Mouse (Mus musculus): Measurements from ENCODE around the gene Bhmt2.

Gene Bhmt2

DNA sequence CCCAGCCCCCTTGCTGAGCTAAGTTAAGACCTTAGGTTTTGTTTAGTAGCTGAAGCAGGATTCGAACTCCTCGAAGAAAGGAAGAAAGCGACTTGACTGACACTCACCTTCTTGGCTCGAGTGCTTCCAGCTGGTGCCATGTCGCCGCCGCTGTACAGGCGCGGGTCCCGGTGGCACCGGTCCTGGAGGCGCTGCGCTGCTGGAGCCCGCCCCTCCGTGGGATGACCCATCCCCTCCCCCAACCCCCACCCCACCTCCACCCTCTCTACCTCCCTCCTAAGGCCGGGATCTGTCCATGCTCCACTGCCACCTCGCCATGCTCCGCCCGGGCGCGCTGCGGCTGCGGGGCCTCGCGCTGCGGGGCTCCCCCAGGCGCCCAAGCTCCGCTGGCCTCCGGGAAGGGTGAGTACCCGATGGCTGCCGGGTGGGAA lies at the start of gene Bhmt2, which contains the start of gene Dmgdh:
Gene Bhmt2 (minus strand): TSS at position 172 of the 431 bp plus-strand sequence.
Gene Dmgdh (plus strand): TSS at position 303 of the 431 bp plus-strand sequence.
- DNase-seq: no peak

DNA sequence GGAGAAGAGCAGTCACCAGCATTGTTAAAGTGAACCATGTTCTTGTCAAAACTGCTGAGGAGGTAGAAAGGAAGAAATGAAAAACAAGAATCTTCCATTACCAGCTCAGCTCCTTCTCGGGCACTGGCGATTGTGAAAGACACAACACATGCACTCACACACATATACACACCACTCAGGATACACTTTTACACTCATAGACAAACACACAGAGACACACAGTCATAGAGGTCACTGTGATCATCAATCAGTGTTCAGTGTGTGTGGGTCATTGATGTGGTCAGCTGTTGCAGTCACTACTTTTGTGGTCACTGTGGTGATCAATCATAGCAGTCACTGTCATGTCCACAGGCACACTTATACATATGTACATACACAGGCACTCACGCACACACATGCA lies 49.4 kb upstream of the Bhmt2 start:
- no peak for DNase-seq

DNA sequence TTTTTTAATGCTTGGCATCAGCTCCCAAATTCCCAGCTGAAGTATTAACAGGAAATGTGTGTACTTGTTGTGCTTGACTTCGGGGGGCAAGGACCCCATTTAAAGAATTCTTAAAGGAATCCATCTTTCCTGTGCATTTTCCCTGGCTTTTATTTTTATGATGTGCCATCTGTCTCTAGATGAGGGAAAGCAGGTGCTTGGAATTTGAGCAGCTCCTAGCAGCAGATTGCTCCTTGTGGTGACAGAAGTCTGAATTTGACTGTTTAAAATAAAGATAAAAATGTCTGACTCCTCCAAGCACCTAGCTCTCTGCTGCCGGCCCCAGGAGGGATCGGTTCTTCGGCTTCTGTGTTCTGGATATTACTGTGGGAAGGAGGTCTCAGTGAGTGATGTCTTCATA lies 47.8 kb upstream of the Bhmt2 start:
- DNase-seq: no peak

DNA sequence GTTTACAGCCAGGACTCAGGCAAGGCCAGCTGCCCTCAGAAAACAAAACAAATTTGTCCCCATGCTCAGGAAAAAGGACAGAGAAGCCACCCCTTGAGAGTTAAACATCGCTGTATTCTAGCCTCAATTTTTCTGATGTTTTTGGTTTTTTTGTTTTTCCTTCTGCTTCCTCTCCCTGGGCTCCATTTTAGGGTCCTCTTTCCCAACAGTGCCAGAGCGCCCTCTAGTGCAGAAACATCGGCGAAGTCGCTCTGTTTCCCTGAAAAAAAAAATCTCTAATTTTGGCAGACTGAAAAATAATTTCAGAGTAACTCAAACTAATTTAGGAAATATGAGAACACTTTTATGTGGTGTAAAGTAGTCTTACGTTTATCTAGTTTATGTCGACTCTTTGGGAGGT lies 44.8 kb upstream of the Bhmt2 start:
- DNase-seq: peak; percentile 54

DNA sequence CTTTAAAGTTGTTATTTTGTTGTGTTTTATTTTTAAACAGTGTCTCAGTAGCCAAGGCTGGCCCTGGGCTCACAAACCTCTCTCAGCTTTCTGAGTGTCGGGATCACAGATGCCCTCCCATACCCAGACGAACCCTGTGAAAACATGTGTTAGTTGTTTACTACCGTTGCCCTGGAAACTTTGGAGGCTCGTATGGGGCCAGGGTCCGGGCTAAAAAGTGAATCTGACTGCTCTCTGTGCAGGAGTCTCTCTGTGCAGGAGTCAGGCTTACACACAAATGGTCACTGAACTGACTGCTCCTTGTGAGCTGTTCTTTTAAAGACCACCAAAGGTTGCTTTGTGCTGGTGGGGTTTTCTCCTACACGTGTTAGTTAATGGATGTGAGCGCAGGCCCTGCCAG lies 43.0 kb upstream of the Bhmt2 start:
- no peak for DNase-seq

DNA sequence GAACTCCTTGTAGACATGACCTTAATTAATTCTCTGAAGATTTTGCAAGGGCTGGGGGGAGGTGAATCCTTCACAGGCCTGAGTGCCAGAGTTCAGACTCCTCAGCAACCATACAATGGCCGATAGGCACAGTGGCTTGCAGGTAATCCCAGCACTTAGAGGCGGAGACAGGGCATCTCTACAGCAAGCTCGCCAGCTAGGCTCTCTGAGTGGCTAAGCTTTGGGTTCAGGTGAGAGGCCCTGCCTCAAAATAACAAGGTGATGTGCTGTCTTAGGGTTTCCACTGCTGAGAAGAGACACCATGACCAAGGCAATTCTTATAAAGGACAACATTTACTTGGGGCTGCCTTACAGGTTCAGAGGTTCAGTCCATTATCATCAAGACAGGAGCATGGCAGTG lies 39.7 kb upstream of the Bhmt2 start:
- no peak for DNase-seq

DNA sequence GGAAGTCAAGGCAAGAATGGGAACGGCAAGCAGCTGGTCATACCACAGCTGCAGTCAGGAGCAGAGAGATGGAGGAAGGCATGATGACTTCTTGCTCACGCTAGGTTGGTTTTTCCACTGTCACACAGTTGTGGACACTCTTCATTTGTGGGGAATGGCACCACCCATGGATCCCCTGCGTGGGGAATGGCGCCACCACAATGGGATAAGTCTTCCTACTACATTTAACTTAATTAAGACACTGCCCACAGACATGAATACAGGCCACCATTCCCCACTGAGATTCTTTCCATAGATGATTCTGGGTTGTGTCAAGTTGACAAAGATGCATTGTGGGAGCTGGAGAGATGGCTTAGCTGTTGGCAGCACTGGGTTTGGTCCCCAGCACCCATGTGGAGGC lies 38.3 kb upstream of the Bhmt2 start:
- no peak for DNase-seq

DNA sequence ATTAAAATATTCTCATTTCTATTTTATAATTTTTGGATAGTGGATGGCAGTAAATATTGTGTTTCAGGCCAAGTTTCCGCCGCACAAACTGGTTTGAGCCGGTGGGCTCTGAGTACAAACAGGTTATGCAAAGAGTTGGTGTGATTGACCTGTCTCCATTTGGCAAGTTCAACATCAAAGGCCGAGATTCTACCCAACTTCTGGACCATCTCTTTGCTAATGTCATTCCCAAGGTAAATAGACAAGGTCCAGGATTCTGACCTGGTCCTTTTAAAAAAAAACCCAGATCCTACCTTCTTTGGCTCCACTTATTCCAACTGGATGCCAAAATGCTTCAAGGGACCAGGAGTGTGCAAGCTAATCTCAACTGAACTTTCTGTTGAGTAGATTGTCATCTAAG lies 37.1 kb upstream of the Bhmt2 start:
- no peak for DNase-seq

DNA sequence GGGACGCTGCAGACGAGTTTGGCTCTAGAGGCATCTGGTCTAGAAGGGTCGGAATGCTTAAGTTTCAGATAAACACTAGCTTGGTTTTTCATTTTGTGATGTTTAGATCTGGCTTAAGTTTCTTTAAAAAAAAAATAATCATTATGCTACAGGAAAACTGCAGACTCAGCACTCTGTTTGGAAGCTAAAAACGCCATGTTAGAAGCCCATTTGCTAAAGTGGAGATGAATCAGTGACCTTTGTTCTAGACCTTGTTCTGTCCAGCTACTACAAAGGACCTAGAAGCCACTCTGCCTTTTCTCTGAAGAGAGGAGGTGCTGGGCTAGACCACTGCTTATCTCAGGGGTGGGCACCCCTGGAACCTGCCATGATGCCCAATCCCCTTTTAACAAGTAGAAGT lies 36.2 kb upstream of the Bhmt2 start:
- no peak for DNase-seq

DNA sequence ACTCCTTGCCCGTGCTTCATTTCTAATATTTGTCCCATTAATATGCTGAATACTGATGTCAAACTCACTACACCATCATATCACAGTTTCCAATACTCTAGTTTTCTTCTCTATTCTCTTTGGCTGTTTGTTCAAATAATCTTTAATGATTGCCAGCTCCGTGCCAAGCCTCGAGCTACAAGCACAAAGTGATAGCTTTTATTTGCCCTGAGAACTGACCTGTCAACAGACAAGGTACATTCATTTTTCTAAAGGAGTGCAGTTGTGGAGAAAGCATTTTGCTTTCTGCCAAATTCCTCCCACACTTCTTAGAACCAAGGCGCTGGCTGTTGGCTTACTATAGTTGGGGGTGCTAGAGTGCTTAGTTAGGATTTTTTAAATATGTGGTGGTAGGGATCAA lies 33.2 kb upstream of the Bhmt2 start:
- DNase-seq: no peak

DNA sequence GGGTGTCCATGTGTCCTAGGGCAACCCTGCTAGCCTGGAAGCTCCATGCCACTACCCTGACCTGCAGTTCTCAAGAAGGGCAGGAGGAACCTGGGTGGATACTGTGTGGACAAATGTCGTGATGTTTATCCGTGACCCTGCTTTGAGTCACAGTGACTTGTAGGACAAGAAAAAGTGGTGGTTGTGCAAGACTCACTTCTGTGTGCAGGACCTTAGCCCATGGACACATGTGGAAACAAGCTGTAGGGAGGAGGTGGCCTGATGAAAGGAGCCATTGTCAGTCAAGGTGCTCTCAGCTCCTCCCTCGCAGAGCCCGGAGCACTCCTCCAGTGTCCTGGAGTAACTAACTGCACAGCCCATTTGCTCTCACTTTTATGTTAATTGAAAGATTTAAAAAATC lies 31.6 kb upstream of the Bhmt2 start:
- DNase-seq: no peak

DNA sequence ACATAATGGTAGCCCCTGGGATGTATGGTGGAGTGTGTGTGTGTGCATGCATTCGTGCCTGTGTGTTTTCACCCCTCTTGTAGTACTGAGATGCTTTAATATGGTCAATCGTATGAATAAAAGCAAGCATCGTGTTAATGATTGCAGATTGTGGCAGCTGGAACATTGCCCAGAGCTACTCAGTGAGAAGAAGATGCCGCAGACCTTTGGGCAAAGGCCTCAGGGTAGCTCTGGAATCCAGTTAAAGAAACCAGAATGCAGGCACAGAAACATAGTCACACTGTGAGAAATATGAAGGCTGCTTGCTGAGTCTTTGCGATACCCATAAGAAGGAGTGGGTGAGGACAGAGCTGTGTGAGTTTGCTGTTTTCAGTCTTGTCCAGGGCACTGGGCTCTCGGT lies 24.8 kb upstream of the Bhmt2 start:
- no peak for DNase-seq

DNA sequence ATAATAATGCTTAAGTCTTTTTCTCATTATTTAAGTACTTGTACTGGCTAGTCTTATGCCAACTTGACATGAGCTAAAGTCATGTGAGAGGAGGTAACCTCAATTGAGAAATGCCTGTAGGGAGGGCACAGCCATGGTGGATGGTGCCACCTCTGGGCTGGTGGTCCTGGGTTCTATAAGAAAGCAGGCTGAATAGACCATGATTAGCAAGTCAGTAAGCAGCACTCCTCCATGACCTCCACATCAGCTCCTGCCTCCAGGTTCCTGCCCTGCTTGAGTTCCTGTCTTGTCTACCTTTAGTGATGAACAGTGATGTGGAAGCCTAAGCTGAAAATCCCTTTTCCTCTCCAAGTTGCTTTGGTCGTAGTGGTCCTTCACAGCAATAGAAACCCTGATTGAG lies 16.7 kb upstream of the Bhmt2 start:
- DNase-seq: no peak

DNA sequence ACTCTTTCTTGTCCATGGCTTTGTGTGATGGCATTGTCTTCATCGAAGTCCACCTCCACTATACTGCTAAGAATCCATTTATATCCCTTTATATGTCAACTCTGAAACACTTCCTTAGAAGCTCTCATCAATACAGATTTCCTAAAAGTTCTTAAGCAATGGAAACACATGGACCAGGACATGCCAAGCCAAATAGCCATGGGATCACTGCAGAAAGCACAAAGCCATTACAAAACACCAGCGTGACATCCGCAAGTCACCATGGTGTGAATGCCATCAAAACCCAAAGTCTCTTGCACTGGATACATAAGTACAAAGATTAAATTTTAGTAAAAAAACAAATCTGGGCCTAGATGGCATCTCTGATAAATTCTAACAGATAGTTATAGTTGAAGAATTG lies 15.5 kb upstream of the Bhmt2 start:
- DNase-seq: no peak

DNA sequence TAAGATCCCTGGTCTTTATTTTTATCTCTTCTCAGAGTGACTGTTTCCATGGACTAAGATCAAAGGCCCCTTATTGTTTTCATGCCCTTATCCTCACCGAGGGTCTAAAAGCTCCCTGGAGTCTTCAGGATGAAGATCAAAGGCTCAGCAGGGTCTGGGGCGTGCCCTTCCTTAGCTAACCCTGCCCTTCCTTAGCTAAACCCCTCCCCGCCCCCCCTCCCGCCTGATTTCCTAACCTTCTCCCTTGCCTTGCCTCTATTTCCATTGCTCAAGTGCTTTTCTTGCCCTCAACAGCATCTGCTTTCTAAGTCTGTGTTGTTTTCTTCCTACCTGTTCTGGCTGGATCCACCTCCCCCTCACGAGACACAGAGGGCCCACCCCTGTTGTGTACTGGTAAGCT lies 13.2 kb upstream of the Bhmt2 start:
- no peak for DNase-seq

DNA sequence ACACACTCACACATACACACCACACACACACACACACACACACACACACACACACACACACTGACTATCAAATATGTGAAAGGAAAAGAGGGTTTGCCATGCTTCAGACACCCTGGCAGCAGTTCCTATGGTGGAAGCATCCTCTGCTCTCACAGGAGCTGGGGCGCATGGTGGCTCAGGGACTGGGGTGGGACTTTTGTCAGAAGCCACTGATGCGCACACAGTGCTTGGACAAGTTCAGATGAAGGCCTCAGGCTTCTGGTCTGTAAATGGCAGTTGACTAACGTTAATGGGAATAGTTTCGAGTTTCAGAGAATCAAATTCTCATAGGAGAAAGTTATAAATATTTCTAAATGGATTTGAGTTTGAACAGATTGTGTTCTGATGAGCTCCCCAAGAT lies 11.1 kb upstream of the Bhmt2 start:
- DNase-seq: no peak

DNA sequence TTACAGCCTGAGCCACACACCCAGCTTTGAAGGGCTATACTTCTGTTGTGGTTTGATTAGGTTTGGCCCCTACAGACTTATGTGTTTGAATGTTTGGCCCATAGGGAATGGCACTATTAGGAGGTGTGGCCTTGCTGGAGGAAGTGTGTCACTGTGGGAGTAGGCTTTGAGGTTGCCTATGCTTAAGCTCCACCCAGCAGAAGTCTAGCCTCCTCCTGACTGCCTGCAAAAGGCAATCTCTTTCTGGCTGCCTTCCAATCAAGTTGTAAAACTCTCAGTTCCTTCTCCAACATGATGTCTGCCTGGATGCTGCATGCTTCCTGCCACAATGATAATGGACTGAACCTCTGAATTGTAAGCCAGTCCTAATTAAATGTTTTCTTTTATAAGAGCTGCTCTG lies 9.2 kb upstream of the Bhmt2 start:
- DNase-seq: no peak

DNA sequence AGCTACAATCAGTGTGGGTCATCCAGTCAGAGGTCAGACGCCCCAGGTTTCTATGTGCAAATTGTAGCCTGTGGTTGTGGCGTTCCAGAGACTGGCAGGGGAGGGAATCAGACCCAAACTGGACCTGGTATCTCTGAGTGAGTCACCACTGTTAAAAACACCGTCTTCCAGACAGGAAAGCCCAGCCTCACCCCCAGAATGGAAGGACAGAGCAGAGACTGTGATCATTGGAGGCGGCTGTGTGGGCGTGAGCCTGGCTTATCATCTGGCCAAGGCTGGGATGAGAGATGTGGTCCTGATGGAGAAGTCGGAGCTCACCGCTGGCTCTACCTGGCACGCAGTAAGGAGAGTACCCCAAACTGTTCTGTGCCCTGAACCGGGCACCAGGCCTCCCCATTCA lies 2.8 kb upstream of the Bhmt2 start:
- no peak for DNase-seq

DNA sequence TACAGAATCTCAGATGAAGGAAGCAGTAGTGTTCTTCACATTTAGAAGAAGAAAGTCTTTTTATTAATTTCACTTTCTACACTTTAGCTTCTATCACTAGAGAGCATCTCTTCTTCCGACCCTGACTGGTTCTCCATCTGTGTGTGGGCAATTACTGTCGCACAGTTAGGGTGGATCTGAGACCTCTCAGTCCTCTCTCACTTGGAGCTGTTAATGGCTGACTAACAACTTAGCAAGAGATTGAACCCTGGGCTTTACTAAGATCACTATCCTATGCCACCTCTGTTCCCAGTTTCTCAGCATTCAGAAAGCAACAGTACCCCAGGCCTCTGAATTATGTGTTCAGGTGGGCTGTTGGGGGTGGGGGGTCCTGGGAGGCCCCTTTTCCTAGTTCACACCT lies 806 bp downstream of the Bhmt2 start:
- DNase-seq: no peak

DNA sequence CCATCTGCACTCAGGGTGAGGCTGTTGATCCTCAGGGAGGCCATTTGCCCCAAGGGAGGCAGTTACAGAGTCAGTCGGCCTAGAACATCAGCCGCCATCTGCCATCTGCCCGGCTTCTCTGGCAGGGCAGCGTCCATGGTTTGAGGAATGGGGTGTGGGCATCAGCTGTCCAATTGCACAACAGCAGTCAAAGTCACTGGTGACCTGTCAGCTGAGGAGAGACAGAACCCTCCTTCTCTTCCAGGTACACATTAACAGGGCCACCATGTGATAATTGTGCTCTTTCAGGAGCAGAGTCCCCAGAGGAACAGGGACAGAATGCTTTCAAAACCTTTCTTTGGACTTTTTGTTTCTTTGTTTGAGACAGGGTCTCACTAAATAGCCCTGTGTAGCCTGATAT lies 1.7 kb downstream of the Bhmt2 start:
- no peak for DNase-seq

DNA sequence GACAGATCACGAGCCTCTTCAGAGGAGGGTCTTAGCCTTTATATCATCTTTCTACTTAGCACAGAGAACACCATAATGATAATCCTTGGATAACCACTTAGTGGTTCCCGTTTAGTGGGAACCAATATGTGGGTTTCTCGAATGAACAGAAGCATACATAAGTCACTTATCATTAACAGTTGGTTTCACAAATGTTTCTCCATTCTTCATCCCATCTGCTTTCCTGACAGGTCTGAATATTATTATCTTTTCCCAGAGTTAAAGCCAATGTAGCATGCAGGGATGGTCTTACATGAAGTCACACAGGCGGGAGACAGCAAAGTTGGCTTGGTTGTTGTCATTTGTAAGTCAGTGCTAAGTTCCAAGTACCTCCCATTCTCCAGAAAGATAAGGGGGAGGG lies 6.5 kb downstream of the Bhmt2 start:
- DNase-seq: no peak

DNA sequence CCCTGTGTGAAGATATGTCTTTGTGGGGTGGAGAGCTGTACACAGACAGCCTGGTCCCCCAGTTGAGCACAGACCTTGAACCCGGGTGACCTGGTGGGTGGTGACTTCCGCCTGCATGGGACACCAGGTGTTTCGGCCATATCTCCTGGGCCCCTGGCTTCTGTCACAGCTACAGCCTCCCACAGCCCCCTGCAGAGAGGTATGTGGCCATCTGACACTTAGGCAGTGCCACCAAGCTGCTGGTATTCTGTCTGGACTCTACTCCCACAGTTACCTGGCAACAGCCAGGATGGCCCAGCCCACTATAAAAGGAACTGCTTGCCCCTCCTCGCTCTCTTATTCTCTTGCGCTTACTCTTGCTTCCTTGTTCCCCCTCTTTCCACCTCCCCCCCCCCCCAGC lies 16.2 kb downstream of the Bhmt2 start:
- DNase-seq: no peak

DNA sequence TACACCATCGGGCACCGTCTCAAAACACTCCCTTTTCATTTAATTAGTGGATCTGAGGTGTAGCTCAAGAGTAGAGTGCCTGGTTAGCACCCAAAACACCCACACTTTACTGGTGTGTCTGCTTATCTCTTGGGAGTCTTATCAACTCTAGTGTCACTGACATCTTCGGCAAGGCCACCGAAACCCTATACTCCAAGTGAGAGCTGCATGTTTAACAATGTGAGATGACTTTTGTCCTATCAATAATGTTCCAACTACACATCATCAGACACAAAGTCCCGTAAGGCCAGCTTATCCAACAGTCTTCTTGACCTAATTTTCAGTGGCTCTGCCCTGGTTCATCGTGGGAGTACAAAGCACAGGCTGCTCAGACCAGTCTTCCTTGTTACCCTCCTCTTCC lies 20.7 kb downstream of the Bhmt2 start:
- DNase-seq: no peak

DNA sequence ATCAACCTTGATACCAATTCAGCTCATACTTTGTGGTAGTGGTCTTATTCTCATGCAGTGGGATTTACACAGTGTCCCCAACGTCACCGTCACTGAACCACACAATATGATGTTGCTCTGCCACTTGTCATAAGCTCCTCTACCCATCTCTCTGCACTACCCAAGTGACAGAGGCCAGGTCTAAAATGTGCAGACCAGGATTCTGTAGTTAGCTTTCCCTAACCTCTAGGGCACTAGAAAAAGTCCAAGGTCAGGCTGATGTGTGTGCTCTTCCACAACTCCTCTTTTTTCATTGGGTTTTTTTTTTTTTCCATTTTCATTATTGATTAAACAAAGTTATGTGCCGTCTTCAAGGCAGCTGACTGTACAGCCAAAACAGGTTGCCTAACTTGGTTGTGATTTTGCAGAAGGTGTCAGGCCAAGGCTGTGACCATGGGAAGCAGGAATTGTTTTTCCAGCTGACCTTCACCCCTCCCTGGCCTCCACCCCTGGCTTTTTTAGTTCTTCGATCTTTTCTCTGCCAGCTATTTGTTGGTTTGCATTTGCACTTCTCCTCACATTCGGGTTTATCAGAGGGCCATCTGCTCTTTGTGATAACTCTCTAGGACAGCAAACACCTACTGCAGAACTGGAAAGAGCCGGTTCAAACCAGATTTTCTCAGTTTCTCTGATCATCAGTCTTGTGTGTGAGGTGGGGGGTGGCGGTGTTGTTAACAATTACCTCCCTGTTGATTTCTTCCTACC lies 25.5 kb downstream of the Bhmt2 start:
- DNase-seq: no peak

DNA sequence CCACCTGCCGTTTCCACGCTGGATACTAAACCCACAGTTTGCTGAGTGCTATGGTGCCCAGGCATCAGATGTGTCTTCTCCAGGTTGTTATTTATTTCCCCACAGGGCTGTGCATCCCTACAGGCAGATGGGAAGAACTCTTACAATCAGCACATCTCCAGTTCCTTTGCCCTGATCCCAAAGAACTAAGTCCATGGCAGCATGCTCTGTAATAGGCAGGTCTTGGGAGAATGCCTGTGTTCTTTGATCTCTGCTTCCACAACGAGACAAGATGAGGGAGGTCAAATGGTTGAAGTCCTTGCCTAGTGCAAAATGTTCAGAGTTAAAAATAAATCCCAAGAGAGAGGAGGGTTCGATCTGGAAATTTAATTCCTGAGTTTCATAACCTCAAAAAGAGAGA lies 34.5 kb downstream of the Bhmt2 start:
- DNase-seq: no peak

Data from lung, postnatal 36 days (tissue).